Mouse (Mus musculus) CD4-positive naive resting alpha-beta T cell, adult 76 days (primary cell): Measurements from ENCODE around the gene Itgb8. TPM values are rescaled to one million over a fixed set of nuclear protein-coding genes. Genes with fewer than 3 reads are reported as not detected.

Source experiments
- total RNA-seq: library from RNA; stranded (reverse); gene quantifications from one replicate; pipeline ENCODE4 v1.2.4, GENCODE M21; 2023

Gene Itgb8
- total RNA-seq, result 0.26 TPM

DNA sequence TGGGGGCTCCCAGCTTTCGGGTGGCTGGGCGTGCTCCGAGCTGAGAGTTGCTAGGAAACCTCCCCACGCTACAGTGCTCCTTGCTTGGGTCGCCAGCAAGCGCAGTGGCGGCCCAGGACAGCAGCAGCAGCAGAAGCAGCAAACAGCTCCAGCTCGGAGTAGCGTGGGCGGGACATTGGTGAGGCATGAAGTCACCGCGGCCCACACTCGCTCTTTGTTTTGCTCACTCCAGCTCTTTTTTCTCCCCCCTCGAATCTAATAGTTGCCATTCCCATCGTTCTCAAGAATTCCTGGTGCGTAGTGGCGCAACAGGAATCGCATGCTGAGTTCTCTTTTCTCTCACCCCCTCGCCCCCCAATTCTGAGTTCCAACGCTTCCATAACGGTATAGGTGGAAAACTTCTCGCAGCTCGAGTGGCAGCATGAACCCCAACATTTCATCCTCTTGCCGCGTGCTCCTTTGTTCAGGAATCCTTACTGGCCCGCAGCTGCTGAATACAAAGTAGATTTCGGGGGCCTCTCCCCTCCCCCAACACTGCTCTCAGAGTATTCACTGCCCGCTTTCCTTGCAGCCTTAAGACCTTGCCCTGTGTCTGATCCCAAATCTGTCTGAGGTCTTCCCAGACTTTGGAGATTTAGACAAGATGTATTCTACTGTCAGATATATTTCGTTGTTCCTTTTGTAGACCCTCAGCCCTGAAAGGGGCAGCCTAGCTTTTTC, at the start of gene Itgb8:
Gene Itgb8, minus strand, starts transcription at position 107 of the 720 bp plus-strand sequence.

Other genes with a start within 250 kb of the Itgb8 start
- not detected for gene Macc1, start 75.5 kb upstream of the Itgb8 start, total RNA-seq